Mouse (Mus musculus): Measurements from ENCODE around the gene Tm4sf1.

DNA sequence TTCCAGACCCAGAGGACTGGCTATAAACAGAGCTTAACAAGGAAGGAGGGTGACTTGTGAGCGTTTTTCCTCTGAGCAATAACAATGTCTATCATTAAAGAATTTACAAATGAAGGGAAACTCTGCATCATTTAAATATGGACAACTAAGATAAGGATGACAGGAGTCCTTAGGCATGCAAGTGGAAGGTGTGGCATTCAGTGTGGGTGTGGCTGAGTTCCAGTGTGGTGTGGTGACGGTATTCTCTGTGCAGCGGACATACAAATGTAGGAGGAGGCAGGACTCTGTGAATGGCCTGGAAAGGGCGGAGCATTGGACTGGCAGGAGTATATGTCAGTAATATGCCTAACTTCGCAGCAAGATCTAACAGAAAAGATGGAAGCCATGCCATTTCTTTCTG, 24.3 kb downstream of the Tm4sf1 start:
- no peak for TF ChIP-seq USF1 (IDR thresholded peaks at IDR 0.05; ENCODE audit: low read depth)
- TF ChIP-seq POLR2A (IDR thresholded peaks at IDR 0.05; ENCODE audit: insufficient read length, low read depth), result no peak
- TF ChIP-seq REST (IDR thresholded peaks at IDR 0.05; ENCODE audit: insufficient read depth, insufficient read length), result no peak
- no peak for TF ChIP-seq MAX (IDR thresholded peaks at IDR 0.05; ENCODE audit: low read depth)
